Mouse (Mus musculus) left cerebral cortex, adult 9 months (tissue): Measurements from ENCODE around the gene Gm4131.

Experiments
- DNase-seq, 2 experiments: peaks; one replicate each; pipeline ENCODE4 v3.0.0; 2022; ENCODE audit warnings: low spot score in 2 of 2

Gm4131 gene

DNA sequence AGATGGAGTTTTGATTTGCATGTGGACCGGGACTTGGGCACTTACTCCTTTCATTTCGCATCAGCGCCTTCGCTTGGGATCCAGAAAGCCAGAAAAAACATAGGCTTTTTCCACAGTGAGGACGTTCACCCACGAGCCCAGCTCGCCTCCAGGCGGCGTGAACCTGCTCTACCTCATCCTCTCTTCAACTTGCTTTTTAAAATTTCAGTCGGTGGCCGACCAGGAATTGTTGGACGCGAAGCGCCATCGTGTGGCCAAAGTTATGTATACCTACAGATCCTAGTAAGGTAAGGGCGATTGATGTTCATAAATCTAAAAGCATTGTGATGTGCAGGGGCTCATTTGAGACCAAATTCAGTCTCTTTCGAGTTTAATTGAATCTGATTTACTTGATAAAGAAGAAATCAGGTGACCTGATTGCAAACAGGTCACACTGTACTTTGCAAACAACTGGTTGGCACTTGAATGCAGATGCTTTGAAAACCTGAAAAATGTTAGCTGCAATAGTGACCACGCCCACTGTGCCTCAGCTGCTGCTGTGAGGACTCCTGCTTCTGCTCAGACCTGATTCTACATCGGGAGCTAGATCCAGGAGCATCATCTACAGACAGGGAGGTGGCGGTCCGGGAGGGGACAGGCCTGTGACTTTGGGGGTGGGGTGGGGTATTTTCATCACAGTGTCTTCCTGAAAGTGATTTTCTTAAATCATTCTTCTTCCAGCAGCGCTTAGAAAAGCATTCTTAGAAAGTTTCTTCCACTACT lies 109.1 kb downstream of the Gm4131 start:
- DNase-seq, result peak; percentile 52 to 93

DNA sequence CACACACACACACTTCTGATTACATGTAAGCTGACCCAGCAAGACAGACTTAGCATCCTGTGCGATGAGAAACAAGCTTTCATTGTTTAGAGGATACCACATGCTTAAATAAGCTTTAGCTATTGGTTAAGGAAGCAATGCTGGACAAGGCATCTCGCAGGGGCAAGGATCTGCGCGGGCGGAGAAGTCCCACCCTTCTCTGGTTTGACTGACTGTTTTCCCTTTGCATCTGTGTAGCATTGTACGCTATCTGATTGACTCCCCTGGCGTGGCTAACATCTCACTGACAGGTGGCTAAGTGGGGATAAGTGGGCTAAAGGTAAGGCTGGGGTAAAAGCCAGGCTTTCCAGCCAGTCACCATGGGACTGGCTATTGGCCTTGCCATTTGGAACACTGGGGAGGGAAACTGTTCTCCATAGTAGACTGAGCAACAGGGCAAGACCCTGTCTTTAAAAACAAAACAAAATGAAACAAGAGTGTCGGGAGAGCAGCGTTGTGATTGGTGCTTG lies 110.4 kb downstream of the Gm4131 start, which contains the start of gene Gucy1b2:
Gucy1b2 (minus strand) TSS at position 51 of the 509 bp plus-strand sequence.
- no peak for DNase-seq

DNA sequence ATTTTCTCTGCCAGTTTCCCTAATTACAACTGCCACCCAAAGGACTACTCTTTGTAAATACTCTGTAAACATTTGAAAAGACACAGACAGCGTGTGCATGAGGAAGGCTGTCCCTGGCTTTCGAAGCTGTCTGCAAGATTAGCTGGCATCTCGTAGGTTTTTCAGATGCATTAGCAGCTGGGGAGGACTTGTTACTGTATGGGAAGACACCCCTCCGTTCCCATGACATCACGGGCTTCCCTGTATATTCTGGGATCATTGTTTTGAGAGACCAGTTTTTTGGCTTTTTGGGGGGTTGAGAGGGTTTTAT lies 111.2 kb downstream of the Gm4131 start:
- no peak for DNase-seq

DNA sequence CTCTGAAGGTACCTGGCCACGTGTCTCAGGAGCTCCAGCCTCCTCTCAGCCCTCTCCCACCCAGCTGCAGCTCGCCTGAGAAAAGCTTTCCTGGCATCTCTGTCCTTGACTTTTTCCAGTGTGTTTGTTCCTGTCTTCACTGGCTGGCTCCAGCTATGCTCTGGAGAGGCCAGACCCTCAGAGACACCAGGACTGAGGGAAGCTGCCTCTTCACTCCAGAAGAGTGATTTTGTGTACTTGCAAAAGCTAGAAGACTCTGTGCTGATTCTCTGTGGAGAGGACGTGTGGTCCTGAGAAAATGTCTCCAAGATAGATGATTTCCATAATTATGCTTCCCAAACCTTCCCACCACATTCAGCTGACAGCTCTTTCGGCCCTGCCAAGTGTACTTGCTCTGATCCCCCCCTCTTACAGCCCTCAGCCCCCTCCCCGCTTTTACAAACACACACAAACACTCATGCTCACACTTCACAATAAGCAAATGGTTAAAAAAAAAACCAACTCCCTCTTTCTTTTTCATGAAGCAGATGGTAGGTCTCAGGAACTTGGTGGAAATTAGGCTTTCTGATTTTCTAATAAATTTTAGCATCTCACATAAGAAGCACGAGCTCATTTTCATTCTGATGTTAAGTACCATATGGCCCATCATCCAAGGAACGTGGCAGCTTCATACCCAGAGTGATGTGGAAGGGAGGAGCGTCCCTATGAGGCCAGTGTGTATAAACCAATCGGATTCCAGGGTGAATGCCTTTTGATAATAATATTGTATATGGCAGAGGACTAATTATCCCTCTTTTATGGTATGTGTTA lies 111.8 kb downstream of the Gm4131 start:
- no peak for DNase-seq

DNA sequence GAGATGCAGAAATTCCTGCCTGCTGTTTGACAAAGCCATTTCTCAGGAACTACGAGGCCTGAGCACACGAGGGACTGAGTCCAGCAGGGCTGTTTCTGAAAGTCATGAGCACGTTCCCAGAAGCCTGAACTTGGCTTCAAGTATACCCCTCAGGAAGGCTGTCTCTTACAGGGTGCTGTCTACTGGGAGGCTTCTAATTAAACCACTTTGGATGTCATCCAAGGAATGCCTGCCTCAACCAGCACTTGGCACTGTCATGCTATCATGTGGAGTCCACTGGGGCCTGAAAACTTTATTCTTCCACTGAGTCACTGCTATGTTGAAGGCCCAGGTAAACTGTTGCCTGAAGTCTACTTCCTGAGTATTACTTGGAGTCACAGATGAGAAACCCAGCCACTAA lies 112.6 kb downstream of the Gm4131 start:
- DNase-seq, result no peak

DNA sequence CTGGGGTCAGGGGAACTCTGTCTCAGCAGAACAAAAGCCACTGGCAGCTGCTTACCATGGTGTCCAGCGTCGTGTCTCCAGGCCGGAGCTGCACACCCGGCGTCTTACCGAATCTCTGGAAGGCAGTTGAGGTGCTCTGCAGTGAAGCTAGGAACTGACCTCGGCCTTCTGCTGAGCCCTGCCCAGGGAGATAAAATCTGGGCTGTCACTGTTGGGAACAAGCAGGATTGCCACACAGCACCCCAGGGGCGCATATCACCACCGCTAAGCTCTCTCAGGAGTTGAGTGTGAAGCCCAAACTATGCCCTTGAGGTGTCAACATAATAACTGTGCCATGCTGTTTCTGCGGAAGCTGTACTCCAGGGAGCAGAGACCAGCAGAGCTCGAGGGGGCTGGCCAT lies 113.4 kb downstream of the Gm4131 start:
- no peak for DNase-seq

DNA sequence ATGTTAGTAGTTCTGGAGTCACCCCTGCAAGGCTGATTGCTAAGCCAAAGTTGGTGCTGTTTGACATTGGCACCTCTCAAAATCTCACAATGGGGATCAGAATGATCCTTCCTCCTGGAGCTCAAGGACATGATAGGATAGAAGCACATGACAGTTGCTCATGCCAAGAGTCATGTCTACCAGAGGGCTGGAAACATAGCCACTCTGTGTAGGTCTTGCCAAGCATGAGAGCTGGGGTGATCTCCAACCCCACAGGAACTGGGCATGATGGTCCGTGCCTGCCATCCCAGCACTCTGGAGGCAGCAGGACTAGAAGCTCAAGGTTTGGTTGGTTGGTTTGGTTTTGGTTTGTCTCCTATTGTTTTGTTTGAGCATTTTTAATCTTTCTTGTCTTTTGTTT lies 116.0 kb downstream of the Gm4131 start:
- no peak for DNase-seq

DNA sequence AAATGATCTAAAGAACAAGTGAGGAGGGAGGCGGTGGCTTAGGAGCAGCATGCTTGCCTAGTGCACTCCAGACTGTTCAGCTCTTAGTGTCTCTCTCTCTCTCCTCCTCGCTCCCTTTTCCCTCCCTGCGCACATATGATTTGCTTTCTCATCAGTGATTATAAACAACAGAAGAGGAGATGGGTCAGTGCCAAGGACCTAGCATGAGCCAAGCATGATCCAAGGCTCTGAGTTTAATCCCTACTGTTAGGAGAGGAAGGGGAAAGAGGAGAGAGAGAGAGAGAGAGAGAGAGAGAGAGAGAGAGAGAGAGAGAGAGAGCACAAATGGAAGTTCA lies 119.5 kb downstream of the Gm4131 start:
- DNase-seq, result no peak

DNA sequence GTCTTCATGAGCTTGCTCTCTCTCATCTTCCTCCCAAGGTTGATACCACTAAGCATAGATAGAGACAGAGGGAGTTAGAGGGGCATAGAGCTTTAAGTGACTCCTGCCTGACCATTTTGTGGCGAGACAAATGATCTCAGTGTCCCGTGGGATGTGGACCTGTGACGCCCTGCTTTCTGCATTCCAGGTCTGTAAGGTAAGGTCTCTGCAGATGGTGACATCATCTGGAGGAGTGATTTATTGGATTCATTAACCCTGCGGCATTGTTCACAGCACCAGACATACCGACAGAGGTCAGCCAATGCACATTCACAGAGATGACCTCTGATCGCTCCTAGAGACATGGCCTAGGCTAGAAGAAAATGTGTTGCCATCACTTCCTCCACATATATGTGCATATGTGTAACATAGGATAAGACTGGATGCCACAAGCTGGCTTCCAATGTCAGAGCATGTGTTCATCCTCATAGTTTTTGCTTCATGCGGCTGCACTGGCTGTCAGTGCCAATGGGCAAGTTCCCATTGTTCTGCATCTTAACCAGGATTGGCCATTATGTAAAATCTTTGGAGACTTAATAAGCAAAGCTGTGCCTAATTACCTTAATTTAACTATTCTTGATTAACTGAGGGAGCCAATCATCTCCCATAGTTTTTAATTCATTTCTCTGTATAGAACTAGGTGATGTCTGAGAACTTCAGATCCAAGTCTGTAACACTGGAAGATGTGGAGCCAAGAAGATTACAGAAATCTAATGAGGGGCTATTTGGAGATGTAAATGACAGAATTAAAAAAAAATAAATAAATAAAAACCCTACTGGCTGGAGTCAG lies 120.1 kb downstream of the Gm4131 start:
- no peak for DNase-seq

DNA sequence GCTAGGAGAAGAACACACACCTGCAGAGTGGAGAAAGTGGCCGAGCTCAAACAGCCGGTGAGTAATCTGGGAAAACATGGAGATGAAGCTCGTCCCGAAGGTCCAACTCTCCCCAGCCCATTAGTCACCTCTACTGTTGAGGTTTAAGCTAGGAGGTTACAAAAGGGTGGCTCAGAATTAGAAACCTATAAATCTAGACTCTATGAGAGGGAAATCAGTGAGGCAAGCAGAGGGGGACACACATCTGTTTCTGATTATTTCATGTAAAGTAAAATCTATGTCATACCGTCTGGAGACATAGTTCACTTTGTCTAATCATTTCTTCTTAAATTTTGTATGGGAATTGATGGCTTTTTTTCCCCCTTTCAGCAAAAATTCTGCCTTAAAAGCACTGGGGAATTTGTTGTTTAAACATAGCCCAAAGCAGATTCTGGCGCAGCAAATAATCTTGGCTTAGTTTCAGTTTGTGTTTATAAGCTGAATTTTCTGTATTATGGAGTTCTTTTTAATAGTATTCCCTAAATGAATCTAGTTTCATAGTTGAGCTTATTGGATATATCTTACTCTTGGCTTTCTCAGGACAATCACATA lies 122.8 kb downstream of the Gm4131 start:
- DNase-seq, result no peak

DNA sequence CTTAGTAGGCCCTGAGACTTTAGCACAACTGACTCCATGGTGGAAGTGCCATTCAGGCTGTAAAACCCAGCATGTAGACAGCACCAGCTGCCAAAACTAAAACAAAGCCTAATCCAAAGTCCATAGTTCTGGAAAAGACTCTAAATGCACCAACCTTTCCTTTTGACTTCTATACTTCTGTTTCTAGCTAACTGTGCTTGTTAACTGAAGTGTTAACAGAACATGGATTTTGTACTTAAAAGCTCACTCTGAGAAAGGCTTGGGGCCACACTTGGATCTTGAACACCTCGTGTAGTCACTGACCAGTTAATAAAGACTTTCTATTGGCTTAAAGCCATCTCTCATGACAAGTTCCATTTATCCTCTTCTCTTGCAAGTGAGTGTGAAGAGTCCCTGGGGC lies 123.8 kb downstream of the Gm4131 start:
- no peak for DNase-seq

DNA sequence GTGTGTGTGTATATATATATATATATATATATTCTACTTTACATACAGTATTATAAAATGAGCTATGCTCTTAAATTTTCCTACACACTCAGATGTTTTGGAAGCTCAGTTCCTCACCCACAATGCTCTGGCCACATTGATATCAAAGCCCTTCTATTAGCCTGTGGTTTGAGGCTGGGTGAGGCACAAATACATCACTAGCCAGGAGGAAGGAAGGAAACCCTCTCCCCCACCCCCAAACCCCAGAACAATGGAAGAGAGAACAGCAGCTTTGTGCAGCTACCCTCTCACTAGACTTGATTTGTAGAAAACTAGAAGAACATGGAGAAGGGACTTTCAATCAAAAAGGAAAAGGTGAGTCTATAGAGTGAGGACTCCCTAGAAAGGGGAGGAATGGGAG lies 126.7 kb downstream of the Gm4131 start:
- DNase-seq, result no peak

DNA sequence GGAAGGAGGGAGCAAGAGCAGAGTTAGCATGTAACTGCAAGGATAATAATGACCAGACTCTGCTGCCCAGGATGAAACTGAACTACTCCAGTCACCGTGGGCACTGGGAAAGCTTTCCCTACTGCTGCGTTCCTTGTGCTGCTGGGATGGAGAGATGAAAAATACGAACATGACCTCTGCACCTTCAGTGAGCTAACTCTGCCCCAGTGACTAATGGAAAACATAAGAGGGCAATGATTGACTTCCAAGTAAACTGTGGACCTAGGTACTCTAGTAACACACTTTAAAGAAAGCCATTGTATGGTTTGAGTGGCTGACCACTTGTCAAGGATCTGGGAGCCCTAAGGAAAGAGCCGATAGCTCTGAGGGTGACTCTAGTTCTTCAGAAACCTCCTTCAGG lies 128.5 kb downstream of the Gm4131 start:
- no peak for DNase-seq

DNA sequence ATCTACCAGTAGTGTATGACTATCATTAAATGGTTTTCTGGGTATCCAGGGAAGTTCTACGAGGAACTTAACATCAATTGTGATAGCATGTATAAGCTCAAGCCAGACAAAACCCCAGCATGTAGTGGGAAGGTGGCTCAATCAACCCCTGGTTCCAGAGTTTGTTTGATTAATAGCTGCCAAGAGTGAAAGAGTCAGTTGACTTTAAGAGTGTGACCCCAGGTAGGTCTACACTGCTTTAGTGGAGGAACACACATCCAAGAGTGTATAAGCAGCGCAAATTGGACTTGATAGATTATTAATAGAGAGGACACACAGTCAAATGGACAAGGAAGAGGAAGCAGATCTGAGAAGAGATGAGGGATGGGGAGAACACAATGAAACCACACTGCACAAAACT lies 128.9 kb downstream of the Gm4131 start:
- no peak for DNase-seq

DNA sequence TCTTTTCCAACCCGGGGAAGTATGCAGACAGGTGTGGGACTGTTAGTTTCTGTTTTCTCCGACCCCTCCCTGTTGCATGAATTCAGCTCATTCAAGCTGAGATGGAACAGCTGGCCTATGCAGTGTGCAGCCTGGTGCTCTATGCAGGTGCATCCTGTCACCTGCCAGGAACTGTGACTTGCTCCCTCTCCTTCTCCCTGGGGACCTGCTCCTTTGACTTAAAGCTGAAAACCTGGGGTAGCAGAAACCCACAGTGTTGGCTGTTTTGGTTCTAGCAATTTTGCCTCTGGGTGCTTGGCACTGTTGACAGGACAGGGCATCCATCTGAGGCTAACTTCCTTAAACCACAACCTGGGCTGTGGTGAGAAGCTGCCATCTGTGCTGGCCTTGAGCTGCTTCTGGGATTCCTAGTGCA lies 141.4 kb downstream of the Gm4131 start:
- DNase-seq, result no peak

DNA sequence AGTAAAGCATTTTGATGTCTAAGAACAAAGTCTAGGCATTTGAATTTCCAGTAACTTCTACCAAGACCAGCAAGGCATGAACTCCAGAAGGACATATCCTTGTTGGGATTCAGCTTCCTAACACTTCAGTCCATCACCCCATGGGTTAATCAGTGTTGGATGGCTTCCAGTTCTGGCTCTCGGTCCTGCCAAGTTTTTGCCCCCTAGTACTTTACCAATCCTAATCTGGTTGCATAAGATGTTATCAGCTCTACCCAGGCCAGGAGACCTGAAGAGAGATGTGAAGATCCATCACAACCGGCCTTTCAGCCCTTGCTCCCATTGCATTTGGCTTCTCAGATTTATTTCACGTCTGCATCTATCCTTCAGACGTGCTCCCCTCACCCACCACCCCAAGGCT lies 144.5 kb downstream of the Gm4131 start:
- no peak for DNase-seq

DNA sequence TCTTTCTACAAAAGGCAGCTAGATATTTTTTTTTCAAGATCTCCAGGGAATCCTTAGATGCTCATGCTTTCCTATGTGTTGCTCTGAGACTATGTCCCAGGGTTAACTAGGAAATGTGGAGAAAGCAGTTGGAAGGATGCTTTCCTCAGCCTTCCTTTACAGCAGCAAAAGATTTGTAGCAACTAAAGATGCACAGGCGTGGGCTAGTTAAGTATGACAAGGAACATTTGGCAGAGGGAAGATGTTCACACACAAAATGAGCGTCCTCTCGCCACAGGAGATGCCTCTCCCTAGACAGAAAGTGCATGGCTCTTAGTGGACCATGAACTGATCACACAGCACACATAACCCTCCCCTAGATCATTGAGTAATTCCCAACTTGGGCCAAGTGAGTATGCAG lies 149.2 kb downstream of the Gm4131 start:
- peak in 1 of 2 experiments; percentile 4 for DNase-seq

DNA sequence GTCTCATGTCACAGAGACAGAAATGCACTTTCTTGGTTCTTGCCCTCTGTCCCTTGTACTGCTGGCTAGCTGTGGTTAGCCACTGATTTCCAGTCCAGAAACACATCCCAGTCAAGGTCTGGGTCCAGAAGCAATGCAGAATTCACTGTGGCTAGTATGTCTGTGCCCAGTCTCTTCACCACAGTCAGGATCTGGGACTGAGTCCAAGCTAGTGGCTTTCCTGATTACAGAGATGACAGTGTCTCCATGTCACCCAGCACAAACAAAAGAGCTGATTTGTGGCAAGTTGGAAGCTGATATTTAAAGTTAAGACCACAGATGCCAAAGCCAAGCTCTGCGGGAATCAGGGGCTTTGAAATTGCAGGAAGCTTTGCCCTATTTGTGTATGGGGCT lies 150.0 kb downstream of the Gm4131 start:
- peak; percentile 14 to 36 for DNase-seq

DNA sequence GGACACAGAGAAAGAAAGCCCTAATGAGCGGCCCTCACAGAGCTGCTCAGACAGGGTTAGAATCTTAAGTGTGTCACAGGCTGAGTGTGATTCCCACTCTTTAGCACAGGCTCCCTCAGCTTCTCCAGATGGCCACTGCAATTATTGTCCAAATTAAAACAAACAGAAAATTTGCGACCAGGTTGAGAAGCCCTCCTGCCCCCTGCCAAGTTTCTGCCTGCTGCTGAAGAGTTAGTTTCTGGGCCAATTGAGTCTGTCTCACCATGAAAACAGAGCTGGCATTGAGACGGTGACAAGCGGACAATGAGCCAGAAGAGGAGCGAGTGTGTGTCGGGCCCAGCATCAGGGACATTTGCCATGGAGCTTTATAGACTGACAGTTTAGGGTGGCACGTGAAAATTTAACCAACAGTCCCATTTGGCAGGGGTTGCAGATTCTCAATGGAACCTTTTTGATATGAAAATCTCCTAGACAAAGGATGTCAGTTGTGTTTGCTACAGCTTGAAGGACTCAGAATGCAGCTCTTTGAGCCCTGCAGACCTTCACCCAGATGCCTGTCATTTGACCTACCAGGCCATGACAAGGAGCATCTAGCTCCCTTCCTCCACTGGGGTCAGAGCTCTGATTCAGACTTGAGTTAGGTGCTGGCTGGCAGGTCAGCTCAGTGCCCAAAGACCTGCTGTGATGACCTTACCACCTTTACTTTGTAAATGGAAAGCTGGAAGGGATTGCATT lies 150.5 kb downstream of the Gm4131 start:
- DNase-seq, result peak; percentile 11 to 20
